Mouse (Mus musculus) liver, embryonic 16.5 days (tissue): ENCODE measurements around the gene Tspan1. TPM values are rescaled to one million over a fixed set of nuclear protein-coding genes. Genes with fewer than 3 reads are reported as not detected.

ENCODE experiments used
- ATAC-seq: fragments of 200-750 bp; cut with Nextera tagmentation; 2 replicates; pipeline ENCODE4 v1.8.0; 2017; ENCODE audit warnings: low read depth, mild to moderate bottlenecking, moderate number of reproducible peaks, moderate library complexity
- H3K27ac ChIP-seq: fragments of 300-500 bp; sonication (generic); 2 replicates; pipeline ENCODE4 v1.5.1; 2014; ENCODE audit warnings: mild to moderate bottlenecking, low read length
- H3K27me3 ChIP-seq: fragments of 300-500 bp; sonication (generic); 2 replicates; pipeline ENCODE4 v1.6.1; 2014; ENCODE audit warnings: low read depth, low read length, mixed read lengths; ENCODE audit not compliant: control insufficient read depth, insufficient read depth
- H3K36me3 ChIP-seq: fragments of 300-500 bp; sonication (generic); 2 replicates; pipeline ENCODE4 v1.6.1; 2014; ENCODE audit warnings: mild to moderate bottlenecking; ENCODE audit not compliant: control insufficient read depth, insufficient read depth
- H3K4me1 ChIP-seq: fragments of 300-500 bp; sonication (generic); 2 replicates; pipeline ENCODE4 v1.6.1; 2014; ENCODE audit warnings: low read depth, low read length, mixed read lengths; ENCODE audit not compliant: control insufficient read depth
- H3K4me2 ChIP-seq: fragments of 300-500 bp; sonication (generic); 2 replicates; pipeline ENCODE4 v1.6.1; 2014; ENCODE audit warnings: low read depth, low read length, mixed read lengths
- H3K4me3 ChIP-seq: fragments of 300-500 bp; sonication (generic); 2 replicates; pipeline ENCODE4 v1.5.1; 2014; ENCODE audit warnings: low read depth, mild to moderate bottlenecking, low read length
- H3K9ac ChIP-seq: fragments of 300-500 bp; sonication (generic); 2 replicates; pipeline ENCODE4 v1.6.1; 2014; ENCODE audit warnings: low read depth, low read length
- H3K9me3 ChIP-seq: fragments of 300-500 bp; sonication (generic); replicated peaks from 2 replicates; pipeline ENCODE4 v1.6.1; 2016; ENCODE audit warnings: low read length; ENCODE audit not compliant: control insufficient read depth
- WGBS: fragments of 180-500 bp; shearing (Covaris S2); extraction: QIAGEN DNeasy Blood & Tissue Kit; methylation state at CpG from one replicate; pipeline ENCODE4 v1.1.7; 2014; ENCODE audit not compliant: insufficient replicate concordance; 5-methylcytosine and 5-hydroxymethylcytosine counted together
- polyA plus RNA-seq: library from polyadenylated mRNA; unstranded; fragments of >200 nt; fragmentation: Nextera tagmentation; extraction: Ambion mirVana; gene quantifications from 2 replicates; pipeline ENCODE4 v1.2.1, GENCODE M21; 2015

Tspan1 gene
- 0.27 TPM in 1 of 2 replicates, not detected in the other for polyA plus RNA-seq

DNA sequence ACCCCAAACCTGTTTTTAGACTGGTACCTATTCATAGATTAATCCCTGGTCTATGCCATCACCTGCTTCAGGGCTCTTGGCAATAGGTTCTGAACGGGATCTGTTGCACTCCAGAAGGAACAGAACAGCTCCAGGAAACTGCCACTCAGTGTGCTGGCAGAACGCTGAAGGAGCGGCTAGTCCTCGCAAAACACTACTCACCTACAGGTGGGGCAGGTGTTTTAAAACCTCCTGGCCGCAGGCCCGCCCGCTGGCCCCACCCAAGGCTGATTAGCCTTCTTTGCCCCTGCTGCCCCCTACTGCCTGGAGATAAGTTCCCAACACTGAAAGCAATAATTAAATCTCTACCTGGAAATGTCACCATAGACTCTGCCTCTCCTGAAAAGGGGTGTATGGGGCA, at the start of gene Tspan1:
Gene Tspan1 (minus strand): TSS at position 198 of the 400 bp plus-strand sequence.
- H3K27ac ChIP-seq, result no peak within 1 kb of the TSS
- WGBS, result 21% methylated on average over 7 of the region's 7 CpGs
- no peak within 1 kb of the TSS for H3K9ac ChIP-seq

DNA sequence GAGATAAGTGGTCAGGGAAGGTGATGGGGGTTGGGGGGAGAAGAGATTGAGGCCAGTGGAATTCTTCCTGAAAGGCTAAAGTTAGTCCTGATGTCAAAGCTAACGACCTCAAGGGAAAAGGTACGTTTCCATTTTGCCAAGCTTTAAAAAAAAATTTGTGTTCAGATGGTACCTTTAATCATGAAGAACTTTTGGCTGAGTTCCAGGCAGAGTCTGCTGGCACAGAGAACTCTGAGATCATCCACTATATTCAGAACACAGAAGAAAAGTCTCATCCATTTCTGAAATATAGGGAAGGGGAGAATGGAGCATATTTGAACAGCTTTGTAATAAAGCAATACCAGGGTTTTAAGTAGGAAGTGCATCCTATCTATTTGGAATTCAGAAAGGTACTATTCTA, 49.6 kb upstream of the Tspan1 start:
- peaks cover under 1% of the 10 kb centered on the region for H3K27me3 ChIP-seq
- ATAC-seq, result no peak
- peaks cover 6% of the 10 kb centered on the region for H3K4me1 ChIP-seq
- no peak overlapping the region for H3K4me2 ChIP-seq
- H3K9me3 ChIP-seq, result no peaks in the 10 kb centered on the region
- WGBS, result 42% methylated on average over 2 of the region's 2 CpGs
- no peak overlapping the region for H3K4me3 ChIP-seq
- no peak overlapping the region for H3K9ac ChIP-seq
- H3K27ac ChIP-seq, result no peak overlapping the region
- no peaks in the 10 kb centered on the region for H3K36me3 ChIP-seq

More for the DNA sequence above, at the start of gene Tspan1:
- H3K27me3 ChIP-seq, result no peaks in the 10 kb centered on the region
- no peak within 1 kb of the TSS for H3K4me2 ChIP-seq
- no peaks in the 10 kb centered on the region; the same call in none of the 2 replicates for H3K4me1 ChIP-seq
- no peaks in the 10 kb centered on the region for H3K9me3 ChIP-seq
- no peak within 1 kb of the TSS for H3K4me3 ChIP-seq
- no peak for ATAC-seq
- H3K36me3 ChIP-seq, result no peaks in the 10 kb centered on the region

GRCm38 (mm10) chr4:116215895-116216605, 48.6 kb upstream of the Tspan1 start:
- no peak overlapping the region for H3K27ac ChIP-seq
- H3K9ac ChIP-seq, result no peak overlapping the region
- no peak overlapping the region for H3K4me2 ChIP-seq
- no peaks in the 10 kb centered on the region for H3K27me3 ChIP-seq
- no peak overlapping the region for H3K4me3 ChIP-seq
- no peaks in the 10 kb centered on the region for H3K9me3 ChIP-seq
- no peaks in the 10 kb centered on the region for H3K36me3 ChIP-seq
- no peak for ATAC-seq
- peaks cover 6% of the 10 kb centered on the region for H3K4me1 ChIP-seq
- 69% methylated on average over 2 of the region's 2 CpGs for WGBS

GRCm38 (mm10) chr4:116208891-116209290, 41.5 kb upstream of the Tspan1 start:
- Histone ChIP-seq H3K9ac (no peak overlapping the region), H3K36me3 (no peaks in the 10 kb centered on the region), H3K4me2 (no peak overlapping the region), H3K9me3 (no peaks in the 10 kb centered on the region), H3K4me3 (no peak overlapping the region), H3K27me3 (no peaks in the 10 kb centered on the region), H3K27ac (no peak overlapping the region), H3K4me1 (no peaks in the 10 kb centered on the region)
- no peak for ATAC-seq
- 64% methylated on average over 1 of the region's 1 CpGs for WGBS

- no peaks in the 10 kb centered on the region for H3K36me3 ChIP-seq
- no peaks in the 10 kb centered on the region for H3K4me1 ChIP-seq
- no peaks in the 10 kb centered on the region for H3K9me3 ChIP-seq
- H3K27ac ChIP-seq, result no peak overlapping the region
- H3K4me3 ChIP-seq, result no peak overlapping the region
- H3K27me3 ChIP-seq, result no peaks in the 10 kb centered on the region
- no peak for ATAC-seq
- H3K9ac ChIP-seq, result no peak overlapping the region
- WGBS, result 74% methylated on average over 4 of the region's 4 CpGs
- H3K4me2 ChIP-seq, result no peak overlapping the region
Measured at GRCm38 (mm10) chr4:116206531-116206930, 39.1 kb upstream of the Tspan1 start.

DNA sequence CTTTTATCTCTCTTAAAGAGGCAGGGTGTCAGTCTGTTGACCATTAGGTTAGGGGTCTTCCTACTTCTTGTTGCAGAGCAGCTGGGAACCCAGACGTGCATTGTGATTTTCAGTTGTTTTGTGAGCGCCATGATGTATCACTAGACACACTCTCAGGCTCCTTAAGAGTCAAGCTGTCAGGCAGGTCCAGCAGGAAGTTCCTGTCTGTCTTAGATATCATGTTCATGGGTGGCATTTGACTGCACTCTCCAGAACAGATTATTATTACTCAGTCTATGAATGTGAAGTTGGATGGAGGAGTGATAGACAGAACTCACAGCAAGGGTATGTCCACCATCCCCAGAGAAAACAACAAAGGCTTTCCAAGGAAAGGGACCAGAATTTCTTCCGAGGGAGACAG, 37.0 kb upstream of the Tspan1 start:
- WGBS, result 33% methylated on average over 3 of the region's 3 CpGs
- no peaks in the 10 kb centered on the region for H3K9me3 ChIP-seq

DNA sequence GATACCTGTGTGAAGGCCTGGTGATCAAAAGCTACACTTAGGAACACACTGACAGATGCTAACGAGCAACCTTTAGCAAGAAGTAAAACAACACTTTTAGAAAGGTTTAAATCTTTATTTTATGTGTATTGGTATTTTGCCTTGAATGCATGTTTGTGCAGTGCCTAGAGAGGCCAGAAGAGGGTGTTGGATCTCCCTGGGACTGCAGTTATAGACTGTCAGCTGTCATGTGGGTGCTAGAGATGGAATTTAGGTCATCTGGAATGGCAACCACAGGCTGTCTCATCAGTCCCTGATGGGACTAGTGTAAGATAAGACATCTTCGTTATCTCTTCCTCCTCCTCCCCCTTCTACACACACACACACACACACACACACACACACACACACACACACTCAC, 31.0 kb upstream of the Tspan1 start:
- H3K27me3 ChIP-seq, result no peaks in the 10 kb centered on the region
- peaks cover 11% of the 10 kb centered on the region for H3K4me1 ChIP-seq
- no peak overlapping the region for H3K9ac ChIP-seq
- no peak for ATAC-seq
- no peak overlapping the region for H3K4me3 ChIP-seq
- H3K36me3 ChIP-seq, result no peaks in the 10 kb centered on the region
- H3K4me2 ChIP-seq, result no peak overlapping the region
- 57% methylated on average over 2 of the region's 2 CpGs for WGBS
- H3K27ac ChIP-seq, result no peak overlapping the region
- H3K9me3 ChIP-seq, result no peaks in the 10 kb centered on the region

More for the DNA sequence above, 37.0 kb upstream of the Tspan1 start:
- Histone ChIP-seq H3K4me3 (no peak overlapping the region), H3K4me2 (no peak overlapping the region), H3K27ac (no peak overlapping the region), H3K4me1 (no peaks in the 10 kb centered on the region), H3K9ac (no peak overlapping the region), H3K27me3 (no peaks in the 10 kb centered on the region), H3K36me3 (no peaks in the 10 kb centered on the region)
- ATAC-seq, result no peak

- Histone ChIP-seq H3K9ac (no peak overlapping the region; the same call in none of the 2 replicates), H3K4me2 (peak overlapping the region; percentile 30; the same call in 1 of the 2 replicates), H3K27me3 (no peaks in the 10 kb centered on the region), H3K4me1 (peaks cover 21% of the 10 kb centered on the region), H3K27ac (peak overlapping the region; percentile 85), H3K4me3 (no peak overlapping the region), H3K36me3 (no peaks in the 10 kb centered on the region), H3K9me3 (no peaks in the 10 kb centered on the region)
- ATAC-seq, result peak; percentile 99
- 23% methylated on average over 9 of the region's 9 CpGs for WGBS
Measured at GRCm38 (mm10) chr4:116193583-116194383, 26.4 kb upstream of the Tspan1 start.
